Mouse (Mus musculus) bone marrow, adult 2 months (tissue): ENCODE measurements around the gene Ehd1.

ENCODE experiments used
- CTCF ChIP-seq: fragments of 200-500 bp; IDR thresholded peaks from 2 replicates; pipeline ENCODE4 v1.5.1; 2011; ENCODE audit warnings: low read length, control low read depth; ENCODE audit not compliant: control insufficient read depth, insufficient read depth
- POLR2A ChIP-seq: fragments of 200-500 bp; IDR thresholded peaks from 2 replicates; pipeline ENCODE4 v1.6.1; 2011; ENCODE audit warnings: low read depth, mild to moderate bottlenecking, control low read depth, low read length, borderline replicate concordance; ENCODE audit not compliant: control insufficient read depth

GRCm38 (mm10) chr19:6299450-6300267, 23.1 kb downstream of the Ehd1 start:
- TF ChIP-seq POLR2A, result peak; percentile 11; the same call in 1 of the 2 replicates
- no peak for TF ChIP-seq CTCF
